Mouse (Mus musculus) MEL (cell line): ENCODE data around the gene Drc7. TPM values are rescaled to one million over a fixed set of nuclear protein-coding genes. Genes with fewer than 3 reads are reported as not detected.
A peak's percentile ranks its signal among the peaks of the same experiment; 100 is the strongest.

Experiments
- DNase-seq: peaks from one replicate; pipeline ENCODE4 v3.0.0; 2011; ENCODE audit warnings: low read depth, low spot score
- H3K27ac ChIP-seq: 2 replicates; pipeline ENCODE4 v1.5.1; 2012; ENCODE audit warnings: low read depth, mild to moderate bottlenecking, control low read depth, low read length, moderate library complexity; ENCODE audit not compliant: control insufficient read depth
- H3K27me3 ChIP-seq, 2 experiments: fragments of 150-350 bp in 1 of 2; sonication (generic) in 1 of 2; 2 replicates each; pipeline ENCODE4 v1.6.1; 2012; ENCODE audit warnings: low read length in 2 of 2, mild to moderate bottlenecking in 2 of 2, improper control_type of control experiment in 1 of 2, moderate library complexity in 1 of 2; ENCODE audit not compliant: insufficient read depth in 2 of 2, control insufficient read depth in 1 of 2
- H3K36me3 ChIP-seq, 2 experiments: 2 replicates each; pipeline ENCODE4 v1.6.1; 2012 to 2014; ENCODE audit warnings: low read length in 2 of 2, improper control_type of control experiment in 1 of 2, inconsistent platforms in 1 of 2, mild to moderate bottlenecking in 1 of 2; ENCODE audit not compliant: insufficient read depth in 2 of 2, control insufficient read depth in 1 of 2
- H3K4me1 ChIP-seq, 2 experiments: fragments of 150-350 bp in 1 of 2; sonication (generic) in 1 of 2; 2 replicates each; pipeline ENCODE4 v1.6.1; 2012; ENCODE audit warnings: low read length in 2 of 2, improper control_type of control experiment in 1 of 2, mild to moderate bottlenecking in 1 of 2; ENCODE audit not compliant: insufficient read depth in 2 of 2, control insufficient read depth in 1 of 2
- H3K4me3 ChIP-seq, 2 experiments: fragments of 150-350 bp in 1 of 2; sonication (generic) in 1 of 2; 2 replicates each; pipeline ENCODE4 v1.5.1; 2012; ENCODE audit warnings: low read depth in 2 of 2, low read length in 2 of 2, mild to moderate bottlenecking in 2 of 2, moderate library complexity in 2 of 2, control low read depth in 1 of 2, improper control_type of control experiment in 1 of 2; ENCODE audit not compliant: control insufficient read depth in 1 of 2, insufficient read depth in 1 of 2
- H3K79me2 ChIP-seq: 2 replicates; pipeline ENCODE4 v1.6.1; 2012; ENCODE audit warnings: mild to moderate bottlenecking, low read length, moderate library complexity; ENCODE audit not compliant: control insufficient read depth, poor library complexity, insufficient read depth
- H3K9ac ChIP-seq: 2 replicates; pipeline ENCODE4 v1.6.1; 2012; ENCODE audit warnings: low read depth, mild to moderate bottlenecking, control low read depth, low read length, moderate library complexity; ENCODE audit not compliant: control insufficient read depth, poor library complexity, severe bottlenecking
- H3K9me3 ChIP-seq: fragments of 150-350 bp; sonication (generic); replicated peaks from 2 replicates; pipeline ENCODE4 v1.6.1; 2012; ENCODE audit warnings: mild to moderate bottlenecking, low read length, improper control_type of control experiment, moderate library complexity; ENCODE audit not compliant: insufficient read depth
- BHLHE40 ChIP-seq: IDR thresholded peaks from 2 replicates; pipeline ENCODE4 v1.6.1; 2012; ENCODE audit warnings: low read depth, mild to moderate bottlenecking, inconsistent platforms, low read length, improper control_type of control experiment, borderline replicate concordance
- CHD2 ChIP-seq: IDR thresholded peaks from 2 replicates; pipeline ENCODE4 v1.6.1; 2011; ENCODE audit warnings: low read length, improper control_type of control experiment
- KAT2A ChIP-seq: conservative IDR thresholded peaks from 2 replicates; pipeline ENCODE4 v1.6.1; 2012; ENCODE audit warnings: low read depth, low read length, improper control_type of control experiment, inconsistent platforms
- MAFK ChIP-seq: IDR thresholded peaks from 2 replicates; pipeline ENCODE4 v1.6.1; 2011; ENCODE audit warnings: low read depth, mild to moderate bottlenecking, low read length, improper control_type of control experiment, borderline replicate concordance
- MAX ChIP-seq: IDR thresholded peaks from 2 replicates; pipeline ENCODE4 v1.6.1; 2011; ENCODE audit warnings: low read length, improper control_type of control experiment
- MAZ ChIP-seq: IDR thresholded peaks from 2 replicates; pipeline ENCODE4 v1.6.1; 2012; ENCODE audit warnings: low read depth, mild to moderate bottlenecking, inconsistent platforms, low read length, improper control_type of control experiment
- MXI1 ChIP-seq: IDR thresholded peaks from 2 replicates; pipeline ENCODE4 v1.6.1; 2011; ENCODE audit warnings: mild to moderate bottlenecking, low read depth, low read length, improper control_type of control experiment
- MYC ChIP-seq: IDR thresholded peaks from 2 replicates; pipeline ENCODE4 v1.6.1; 2011; ENCODE audit warnings: low read depth, mild to moderate bottlenecking, low read length, improper control_type of control experiment, moderate library complexity
- NRF1 ChIP-seq: IDR thresholded peaks from 2 replicates; pipeline ENCODE4 v1.6.1; 2014; ENCODE audit warnings: low read depth, mild to moderate bottlenecking, inconsistent platforms, low read length, improper control_type of control experiment, moderate library complexity; ENCODE audit not compliant: poor library complexity, insufficient read depth, severe bottlenecking
- RAD21 ChIP-seq: IDR thresholded peaks from 2 replicates; pipeline ENCODE4 v1.6.1; 2011; ENCODE audit warnings: mild to moderate bottlenecking, low read depth, low read length, improper control_type of control experiment
- RCOR1 ChIP-seq: IDR thresholded peaks from 2 replicates; pipeline ENCODE4 v1.6.1; 2012; ENCODE audit warnings: low read depth, mild to moderate bottlenecking, inconsistent platforms, low read length, improper control_type of control experiment
- TCF12 ChIP-seq: IDR thresholded peaks from 2 replicates; pipeline ENCODE4 v1.6.1; 2014; ENCODE audit warnings: low read depth, mild to moderate bottlenecking, inconsistent platforms, low read length, improper control_type of control experiment, moderate library complexity
- ZKSCAN1 ChIP-seq: IDR thresholded peaks from 2 replicates; pipeline ENCODE4 v1.6.1; 2012; ENCODE audit warnings: low read depth, mild to moderate bottlenecking, inconsistent platforms, low read length, improper control_type of control experiment, moderate library complexity
- polyA plus RNA-seq, 2 experiments: library from polyadenylated mRNA; stranded (reverse) in 1 of 2; unstranded in 1 of 2; fragments of >175 nt in 1 of 2; fragments of >200 nt in 1 of 2; gene quantifications; 2 replicates each; pipeline versions ENCODE4 v1.2.1 to v1.2.4; 2012; ENCODE audit warnings: low replicate concordance in 2 of 2, low read depth in 1 of 2; ENCODE audit not compliant: insufficient read length in 2 of 2, insufficient read depth in 1 of 2, missing spikeins in 1 of 2
- total RNA-seq: library from RNA; depleted of rRNA; stranded (reverse); fragments of 300-350 nt; gene quantifications from 2 replicates; pipeline ENCODE4 v1.2.3, GENCODE M21; 2012

Drc7 gene
- total and polyA plus RNA-seq, 3 experiments: 0.04 to 0.07 TPM; not detected in 1

DNA sequence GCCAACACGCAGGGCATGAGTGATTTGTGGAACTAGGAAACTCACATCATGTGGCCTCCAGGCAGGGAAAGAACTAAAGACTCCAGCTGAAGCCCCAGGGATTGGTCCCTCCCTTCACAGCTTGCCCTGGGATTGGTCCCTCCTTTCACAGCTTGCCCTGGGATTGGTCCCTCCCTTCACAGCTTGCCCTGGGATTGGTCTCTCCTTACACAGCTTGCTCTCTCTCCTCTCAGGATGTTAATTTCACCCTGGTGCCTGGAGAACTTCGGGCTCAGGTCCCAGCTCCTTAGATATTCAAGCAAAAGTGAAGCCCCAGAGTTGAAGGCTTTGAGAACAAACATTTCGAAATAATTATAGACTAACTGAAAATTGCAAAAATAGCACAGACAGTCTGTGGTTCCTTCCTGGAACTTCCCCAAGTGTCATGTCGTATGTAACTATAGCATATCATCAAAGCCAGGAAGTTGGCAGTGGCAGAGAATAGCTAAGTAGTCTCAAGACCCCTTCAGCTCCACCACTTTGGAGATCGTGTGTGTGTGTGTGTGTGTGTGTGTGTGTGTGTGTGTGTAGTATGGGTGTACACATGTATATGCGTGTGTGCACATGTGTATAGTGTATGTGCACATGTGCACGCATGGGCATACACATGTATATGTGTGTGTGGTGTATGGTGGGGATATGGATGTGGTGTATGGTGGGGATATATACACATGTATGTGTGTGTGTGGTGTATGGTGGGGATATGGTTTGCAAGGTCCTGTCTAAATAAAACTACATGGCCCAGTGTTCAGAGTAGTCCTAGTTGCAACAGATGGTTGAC, 17.6 kb upstream of the Drc7 start:
- Histone ChIP-seq H3K9ac (no peak overlapping the region), H3K79me2 (no peaks in the 10 kb centered on the region), H3K27ac (no peak overlapping the region), H3K4me1 (no peaks in the 10 kb centered on the region), H3K9me3 (no peaks in the 10 kb centered on the region), H3K27me3 (peaks cover 0 to 6% of the 10 kb centered on the region in 2 experiments), H3K4me3 (no peak overlapping the region), H3K36me3 (no peaks in the 10 kb centered on the region)
- DNase-seq: peak; percentile 55
- TF ChIP-seq BHLHE40 (no peak), MYC (no peak), TCF12 (no peak), MXI1 (no peak), MAZ (no peak)

DNA sequence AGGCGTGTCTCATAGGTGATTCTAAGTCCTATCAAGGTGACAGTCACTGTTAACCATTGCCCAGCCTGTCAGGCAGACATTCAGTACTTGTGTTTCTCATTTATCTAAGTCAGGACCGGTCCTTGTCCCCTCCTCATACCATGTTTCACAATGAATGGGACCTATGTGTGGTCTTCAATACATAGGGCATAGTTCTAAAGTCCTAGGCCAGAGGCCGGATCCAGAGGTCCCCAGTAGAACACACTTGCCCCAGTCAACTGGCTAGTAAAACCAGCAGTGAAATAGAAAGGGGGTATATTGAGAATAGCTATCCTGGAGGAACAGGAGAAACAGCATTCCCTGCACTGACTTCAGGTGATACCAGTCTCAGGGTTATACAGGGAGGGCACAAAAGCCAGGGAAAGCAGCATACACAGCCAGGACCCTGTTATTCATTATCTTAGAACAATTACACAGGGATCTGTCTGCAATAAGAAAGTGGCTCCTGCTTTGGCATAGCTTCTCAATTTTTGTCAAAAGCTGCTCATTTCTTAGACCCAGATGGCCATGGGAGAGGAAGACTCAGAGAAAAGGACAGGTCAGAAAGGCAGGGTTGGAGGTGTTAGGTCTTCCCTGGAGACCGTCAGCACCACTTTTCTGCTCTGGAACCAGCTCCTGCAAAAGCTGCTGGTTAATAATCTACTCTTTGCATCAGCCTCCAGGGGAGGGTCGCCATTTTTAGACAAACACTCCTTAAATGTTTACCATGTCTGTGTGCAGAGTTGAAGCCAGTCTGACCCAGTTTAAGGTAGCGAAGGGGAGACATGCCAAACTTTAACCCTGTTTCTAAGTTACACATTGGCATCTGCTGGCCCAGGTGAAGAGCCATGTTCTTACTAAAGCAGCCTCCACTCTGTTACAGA, 12.8 kb upstream of the Drc7 start:
- TF ChIP-seq RAD21: no peak
- TF ChIP-seq RCOR1: no peak
- TF ChIP-seq ZKSCAN1: no peak
- no peak for TF ChIP-seq KAT2A
- no peak for TF ChIP-seq CHD2
- TF ChIP-seq MAX: no peak
- no peak for TF ChIP-seq MYC
- no peak for TF ChIP-seq NRF1
- TF ChIP-seq MAFK: no peak
- TF ChIP-seq TCF12: no peak
- H3K9ac ChIP-seq: no peak overlapping the region
- H3K36me3 ChIP-seq: no peaks in the 10 kb centered on the region
- no peaks in the 10 kb centered on the region for H3K79me2 ChIP-seq
- no peak overlapping the region for H3K4me3 ChIP-seq
- H3K27me3 ChIP-seq: peaks cover 3 to 12% of the 10 kb centered on the region in 2 experiments
- no peaks in the 10 kb centered on the region for H3K4me1 ChIP-seq
- H3K9me3 ChIP-seq: no peaks in the 10 kb centered on the region
- H3K27ac ChIP-seq: no peak overlapping the region
- DNase-seq: no peak
